Mouse (Mus musculus) liver, embryonic 16.5 days (tissue): Measurements from ENCODE around the gene Dst. TPM values are rescaled to one million over a fixed set of nuclear protein-coding genes. Genes with fewer than 3 reads are reported as not detected.
"Not testable (repeated sequence)": the region's sequence is repeated elsewhere in the genome, so short reads cannot be mapped to it uniquely, and the experiment has no call there.

Experiments
- ATAC-seq: fragments of 200-750 bp; cut with Nextera tagmentation; 2 replicates; pipeline ENCODE4 v1.8.0; 2017; ENCODE audit warnings: low read depth, mild to moderate bottlenecking, moderate number of reproducible peaks, moderate library complexity
- H3K27ac ChIP-seq: fragments of 300-500 bp; sonication (generic); 2 replicates; pipeline ENCODE4 v1.5.1; 2014; ENCODE audit warnings: mild to moderate bottlenecking, low read length
- H3K27me3 ChIP-seq: fragments of 300-500 bp; sonication (generic); 2 replicates; pipeline ENCODE4 v1.6.1; 2014; ENCODE audit warnings: low read depth, low read length, mixed read lengths; ENCODE audit not compliant: control insufficient read depth, insufficient read depth
- H3K36me3 ChIP-seq: fragments of 300-500 bp; sonication (generic); 2 replicates; pipeline ENCODE4 v1.6.1; 2014; ENCODE audit warnings: mild to moderate bottlenecking; ENCODE audit not compliant: control insufficient read depth, insufficient read depth
- H3K4me1 ChIP-seq: fragments of 300-500 bp; sonication (generic); 2 replicates; pipeline ENCODE4 v1.6.1; 2014; ENCODE audit warnings: low read depth, low read length, mixed read lengths; ENCODE audit not compliant: control insufficient read depth
- H3K4me2 ChIP-seq: fragments of 300-500 bp; sonication (generic); 2 replicates; pipeline ENCODE4 v1.6.1; 2014; ENCODE audit warnings: low read depth, low read length, mixed read lengths
- H3K4me3 ChIP-seq: fragments of 300-500 bp; sonication (generic); 2 replicates; pipeline ENCODE4 v1.5.1; 2014; ENCODE audit warnings: low read depth, mild to moderate bottlenecking, low read length
- H3K9ac ChIP-seq: fragments of 300-500 bp; sonication (generic); 2 replicates; pipeline ENCODE4 v1.6.1; 2014; ENCODE audit warnings: low read depth, low read length
- H3K9me3 ChIP-seq: fragments of 300-500 bp; sonication (generic); replicated peaks from 2 replicates; pipeline ENCODE4 v1.6.1; 2016; ENCODE audit warnings: low read length; ENCODE audit not compliant: control insufficient read depth
- WGBS: fragments of 180-500 bp; shearing (Covaris S2); extraction: QIAGEN DNeasy Blood & Tissue Kit; methylation state at CpG from one replicate; pipeline ENCODE4 v1.1.7; 2014; ENCODE audit not compliant: insufficient replicate concordance; 5-methylcytosine and 5-hydroxymethylcytosine counted together
- polyA plus RNA-seq: library from polyadenylated mRNA; unstranded; fragments of >200 nt; fragmentation: Nextera tagmentation; extraction: Ambion mirVana; gene quantifications from 2 replicates; pipeline ENCODE4 v1.2.1, GENCODE M21; 2015

Gene Dst
- polyA plus RNA-seq, 1 experiment from 2014 or later, result 8.0 TPM

GRCm38 (mm10) chr1:34297636-34298035 lies 389.6 kb downstream of the Dst start:
- Histone ChIP-seq H3K4me3 (no peak overlapping the region), H3K4me1 (peaks cover 8% of the 10 kb centered on the region), H3K4me2 (no peak overlapping the region), H3K9me3 (no peaks in the 10 kb centered on the region), H3K27ac (peak overlapping the region; percentile 18; the same call in 1 of the 2 replicates), H3K9ac (no peak overlapping the region), H3K27me3 (no peaks in the 10 kb centered on the region), H3K36me3 (peaks cover 5% of the 10 kb centered on the region)
- WGBS, result 81% methylated on average over 9 of the region's 9 CpGs
- no peak for ATAC-seq

- peaks cover 12% of the 10 kb centered on the region for H3K4me1 ChIP-seq
- H3K9ac ChIP-seq, result no peak overlapping the region
- no peak overlapping the region for H3K27ac ChIP-seq
- no peaks in the 10 kb centered on the region for H3K9me3 ChIP-seq
- WGBS, result 83% methylated on average over 18 of the region's 18 CpGs
- no peak overlapping the region for H3K4me3 ChIP-seq
- no peak overlapping the region for H3K4me2 ChIP-seq
- no peaks in the 10 kb centered on the region for H3K27me3 ChIP-seq
- no peak for ATAC-seq
- peaks cover under 1% of the 10 kb centered on the region; the same call in 1 of the 2 replicates for H3K36me3 ChIP-seq
Measured at GRCm38 (mm10) chr1:34298631-34299184, 390.7 kb downstream of the Dst start.

- WGBS, result 81% methylated on average over 13 of the region's 13 CpGs
- Histone ChIP-seq H3K4me1 (peaks cover 12% of the 10 kb centered on the region), H3K4me2 (no peak overlapping the region), H3K27ac (no peak overlapping the region), H3K9me3 (no peaks in the 10 kb centered on the region), H3K4me3 (no peak overlapping the region), H3K27me3 (no peaks in the 10 kb centered on the region), H3K36me3 (no peaks in the 10 kb centered on the region; the same call in 1 of the 2 replicates), H3K9ac (no peak overlapping the region)
- ATAC-seq, result no peak
Measured at GRCm38 (mm10) chr1:34299507-34299906, 391.5 kb downstream of the Dst start.

- no peaks in the 10 kb centered on the region for H3K9me3 ChIP-seq
- H3K27me3 ChIP-seq, result no peaks in the 10 kb centered on the region
- no peak overlapping the region for H3K9ac ChIP-seq
- peaks cover 12% of the 10 kb centered on the region for H3K4me1 ChIP-seq
- 35% methylated on average over 13 of the region's 13 CpGs for WGBS
- H3K27ac ChIP-seq, result 0 out of 2 replicates have a peak overlapping the region, but pooled peaks have one; percentile 14
- H3K36me3 ChIP-seq, result no peaks in the 10 kb centered on the region; the same call in none of the 2 replicates
- H3K4me3 ChIP-seq, result no peak overlapping the region
- ATAC-seq, result peak; percentile 93
- H3K4me2 ChIP-seq, result 0 out of 2 replicates have a peak overlapping the region, but pooled peaks have one; percentile 3
Measured at GRCm38 (mm10) chr1:34300309-34300980, 392.4 kb downstream of the Dst start.

DNA sequence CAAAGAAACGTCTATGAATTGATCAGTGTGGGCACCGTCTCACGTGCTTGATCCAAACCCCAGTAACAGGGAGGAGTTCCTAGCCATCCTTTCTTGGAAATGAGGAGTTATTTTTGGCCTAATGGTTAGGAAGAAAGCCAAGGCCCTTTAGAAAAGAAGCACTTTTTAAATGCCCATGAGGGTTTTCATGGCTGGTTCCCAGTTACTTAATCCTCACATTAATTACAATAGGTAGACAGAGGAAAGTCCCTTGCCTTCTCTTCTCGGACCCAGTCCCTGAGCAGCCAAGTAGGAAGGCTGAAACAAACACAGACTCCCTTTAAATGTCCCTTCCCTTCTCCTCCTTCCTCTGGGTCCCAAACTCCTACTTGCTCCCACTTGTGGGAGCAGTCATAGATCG lies 396.2 kb downstream of the Dst start:
- peaks cover 12% of the 10 kb centered on the region for H3K4me1 ChIP-seq
- H3K9me3 ChIP-seq, result no peaks in the 10 kb centered on the region
- no peak overlapping the region for H3K27ac ChIP-seq
- H3K36me3 ChIP-seq, result no peaks in the 10 kb centered on the region; the same call in none of the 2 replicates
- no peak for ATAC-seq
- no peaks in the 10 kb centered on the region for H3K27me3 ChIP-seq
- H3K4me3 ChIP-seq, result no peak overlapping the region
- H3K9ac ChIP-seq, result no peak overlapping the region
- 62% methylated on average over 5 of the region's 5 CpGs for WGBS
- H3K4me2 ChIP-seq, result no peak overlapping the region

DNA sequence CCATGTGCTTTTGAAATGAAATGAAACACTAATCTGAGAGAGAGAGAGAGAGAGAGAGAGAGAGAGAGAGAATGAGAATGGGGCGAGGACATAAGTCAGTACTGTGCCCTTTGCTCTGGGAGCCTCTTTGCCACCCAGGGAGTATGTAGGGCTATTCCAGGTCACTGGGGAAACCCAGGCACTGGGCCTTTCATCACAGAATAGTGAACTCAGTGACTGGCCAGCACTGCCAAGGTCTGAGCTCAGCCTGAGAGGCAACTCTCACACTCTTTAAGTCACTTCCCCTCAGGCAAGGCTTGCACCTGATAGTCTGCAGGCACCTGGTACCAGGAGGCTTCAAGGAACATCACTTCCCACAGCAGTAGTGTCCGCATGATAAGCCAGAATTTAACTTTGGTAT lies 398.7 kb downstream of the Dst start:
- H3K4me2 ChIP-seq, result no peak overlapping the region
- no peaks in the 10 kb centered on the region for H3K9me3 ChIP-seq
- H3K36me3 ChIP-seq, result no peaks in the 10 kb centered on the region; the same call in none of the 2 replicates
- no peak overlapping the region for H3K4me3 ChIP-seq
- WGBS, result 69% methylated on average over 2 of the region's 2 CpGs
- peaks cover 9% of the 10 kb centered on the region; the same call in 1 of the 2 replicates for H3K4me1 ChIP-seq
- ATAC-seq, result no peak
- no peaks in the 10 kb centered on the region for H3K27me3 ChIP-seq
- H3K9ac ChIP-seq, result no peak overlapping the region
- no peak overlapping the region for H3K27ac ChIP-seq

DNA sequence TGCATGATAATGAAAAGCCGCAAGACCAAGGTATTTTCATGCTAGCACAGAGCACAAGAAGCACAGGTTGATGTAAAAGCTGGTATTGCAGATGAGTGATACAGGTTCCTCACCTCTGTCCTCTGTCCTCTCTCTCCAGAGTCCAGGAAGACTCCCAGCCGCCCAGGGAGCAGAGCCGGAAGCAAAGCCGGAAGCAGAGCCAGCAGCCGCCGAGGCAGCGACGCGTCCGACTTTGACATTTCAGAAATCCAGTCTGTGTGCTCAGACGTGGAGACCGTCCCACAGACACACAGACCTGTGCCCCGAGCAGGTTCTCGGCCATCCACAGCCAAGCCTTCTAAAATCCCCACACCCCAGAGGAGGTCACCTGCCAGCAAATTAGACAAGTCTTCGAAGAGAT lies 399.2 kb downstream of the Dst start:
- ATAC-seq, result no peak
- 82% methylated on average over 15 of the region's 15 CpGs for WGBS
- H3K36me3 ChIP-seq, result no peaks in the 10 kb centered on the region; the same call in none of the 2 replicates
- no peak overlapping the region for H3K4me2 ChIP-seq
- H3K9me3 ChIP-seq, result no peaks in the 10 kb centered on the region
- H3K4me3 ChIP-seq, result no peak overlapping the region
- peaks cover 9% of the 10 kb centered on the region; the same call in 1 of the 2 replicates for H3K4me1 ChIP-seq
- no peaks in the 10 kb centered on the region for H3K27me3 ChIP-seq
- no peak overlapping the region for H3K27ac ChIP-seq
- H3K9ac ChIP-seq, result no peak overlapping the region

DNA sequence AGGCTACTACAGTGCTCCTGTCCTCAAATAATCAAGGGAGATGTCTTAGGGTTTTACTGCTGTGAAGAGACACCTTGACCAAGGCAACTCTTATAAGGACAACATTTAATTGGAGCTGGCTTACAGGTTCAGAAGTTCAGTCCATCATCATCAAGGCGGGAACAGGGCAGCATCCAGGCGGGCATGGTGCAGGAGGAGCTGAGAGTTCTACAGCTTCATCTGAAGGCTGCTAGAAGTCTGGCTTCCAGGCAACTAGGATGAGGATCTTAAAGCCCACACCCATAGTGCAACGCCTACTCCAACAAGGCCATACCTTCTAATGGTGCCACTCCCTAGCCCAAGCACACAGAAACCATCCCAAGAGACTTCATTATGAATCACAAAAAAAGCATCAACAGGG lies 400.8 kb downstream of the Dst start:
- not testable (repeated sequence) for ATAC-seq

DNA sequence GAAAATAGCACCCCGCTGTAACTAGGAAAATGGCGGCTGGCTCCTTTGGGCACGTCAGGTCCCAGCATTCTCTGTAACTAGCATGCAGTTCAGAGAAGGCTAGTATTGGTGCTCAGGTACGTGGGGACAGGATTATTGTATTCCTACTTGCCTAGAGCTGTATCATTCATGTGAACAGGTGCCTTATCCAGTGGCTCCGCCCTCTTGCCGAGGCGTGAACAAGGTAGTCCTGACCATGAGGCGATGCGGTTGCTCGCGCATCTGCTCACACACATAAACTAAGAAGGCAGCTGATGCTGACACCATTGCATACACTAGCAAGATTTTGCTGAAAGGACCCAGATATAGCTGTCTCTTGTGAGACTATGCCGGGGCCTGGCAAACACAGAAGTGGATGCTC lies 401.4 kb downstream of the Dst start:
- 89% methylated on average over 12 of the region's 12 CpGs for WGBS
- H3K4me3 ChIP-seq, result no peak overlapping the region
- H3K4me2 ChIP-seq, result no peak overlapping the region
- no peaks in the 10 kb centered on the region; the same call in none of the 2 replicates for H3K36me3 ChIP-seq
- no peaks in the 10 kb centered on the region for H3K9me3 ChIP-seq
- no peak overlapping the region for H3K27ac ChIP-seq
- no peak overlapping the region for H3K9ac ChIP-seq
- no peaks in the 10 kb centered on the region for H3K27me3 ChIP-seq
- no peaks in the 10 kb centered on the region for H3K4me1 ChIP-seq
- no peak for ATAC-seq

More for the DNA sequence above, 400.8 kb downstream of the Dst start:
- H3K4me2 ChIP-seq, H3K9me3 ChIP-seq, H3K27me3 ChIP-seq, H3K4me3 ChIP-seq, H3K9ac ChIP-seq, H3K4me1 ChIP-seq, H3K36me3 ChIP-seq, H3K27ac ChIP-seq: not testable (repeated sequence)
- WGBS, result 66% methylated on average over 3 of the region's 3 CpGs
